Mouse (Mus musculus) liver, postnatal 0 days (tissue): ENCODE data around the gene Il11ra1.

Experiments
- CTCF ChIP-seq: sonication (generic); IDR thresholded peaks from 2 replicates; pipeline ENCODE4 v1.5.1; 2016; ENCODE audit warnings: antibody characterized with exemption, low read depth
- EP300 ChIP-seq: IDR thresholded peaks from 2 replicates; pipeline ENCODE4 v1.6.1; 2016; ENCODE audit warnings: antibody characterized with exemption, low read depth, mild to moderate bottlenecking

DNA sequence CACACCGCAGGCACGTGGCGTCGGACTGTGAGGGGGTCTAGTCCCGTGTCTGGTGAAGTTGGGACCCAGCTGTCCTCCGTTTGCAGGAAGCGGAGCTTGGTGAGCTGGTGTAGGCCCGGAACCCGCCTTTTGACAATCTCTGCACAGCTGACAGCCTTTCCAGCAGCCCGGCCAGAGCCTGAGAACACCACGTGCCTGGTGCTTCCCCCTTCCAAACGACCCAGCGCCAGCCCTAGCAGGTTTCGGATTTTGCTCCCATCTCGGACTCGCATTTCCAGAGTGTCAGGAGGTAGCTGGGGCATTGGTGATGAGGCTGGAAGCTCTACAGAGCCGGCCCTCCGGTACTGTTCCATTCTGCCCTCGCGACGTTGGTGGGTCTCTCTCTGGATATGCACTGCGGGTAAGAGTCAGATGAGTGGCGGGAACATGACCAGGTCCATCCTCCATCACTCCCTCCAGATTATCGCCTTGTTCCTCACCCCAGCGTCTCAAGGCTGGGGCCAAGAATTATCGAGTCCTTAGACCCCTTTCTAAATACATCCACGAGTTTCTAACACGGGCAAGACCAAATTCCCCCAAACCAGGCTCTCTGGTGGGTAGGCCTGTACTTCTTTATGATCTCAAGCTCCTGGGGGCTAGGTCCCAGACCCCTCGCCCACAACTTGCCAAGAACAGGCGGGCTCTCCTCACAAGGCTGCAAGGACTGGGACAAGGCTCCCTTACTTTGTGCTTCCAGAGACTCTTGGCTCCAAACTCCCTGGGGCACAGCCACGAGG is 12.8 kb downstream of the Il11ra1 start:
- no peak for TF ChIP-seq CTCF
- TF ChIP-seq EP300 = no peak
